ENCODE assay signal across 15 mouse cellular contexts in genomic region chr9:57961863-57962778, GRCm38 (mm10). TPM values are rescaled to one million over a fixed set of nuclear protein-coding genes. Genes with fewer than 3 reads are reported as not detected.
DNase-seq lines count a peak whose midpoint lies in the region; ATAC-seq and TF ChIP-seq lines count a peak whose summit lies in the region.
"Had no signal": no experiment of that assay in that cellular context is flagged by ENCODE, and none has a peak within 500 bp of the region (broad histone marks: within the 10 kb centered on the region; RNA-seq: fewer than 3 reads in every experiment).

No protein-coding gene starts in this region.

- H3K4me2 ChIP-seq in forebrain, embryonic 13.5 days: no peak overlapping the region
- no peak overlapping the region for H3K4me2 ChIP-seq in forebrain, embryonic 11.5 days (ENCODE audit: low read depth, low read length, severe bottlenecking)
- H3K4me2 ChIP-seq in hindbrain, embryonic 13.5 days: no peak overlapping the region
- no peak overlapping the region for H3K4me2 ChIP-seq in hindbrain, embryonic 14.5 days (replicated peaks)
- H3K4me2 ChIP-seq in lung, embryonic 14.5 days: no peak overlapping the region

- no peak for DNase-seq in forebrain, embryonic 11.5 days (ENCODE audit: low spot score)
- DNase-seq in hindbrain, embryonic 14.5 days (ENCODE audit: low spot score): no peak
- peak; percentile 29 for DNase-seq in lung, embryonic 14.5 days
- no peak for DNase-seq in lung, postnatal 14 days
- DNase-seq in lung, postnatal 4 days: peak; percentile 43 to 66
- no peak for DNase-seq in thymus, postnatal 36 days
- DNase-seq: kidney, adult 18-20 months; layer of hippocampus, adult 9-11 months; thymus, postnatal 4 days had no signal

- H3K27ac ChIP-seq in forebrain, embryonic 13.5 days: 0 out of 2 replicates have a peak overlapping the region, but pooled peaks have one; percentile 4
- no peak overlapping the region for H3K27ac ChIP-seq in forebrain, embryonic 11.5 days (ENCODE audit: low read depth, low read length)
- 0 out of 2 replicates have a peak overlapping the region, but pooled peaks have one; percentile 37 for H3K27ac ChIP-seq in hindbrain, embryonic 13.5 days
- H3K27ac ChIP-seq in hindbrain, embryonic 14.5 days: no peak overlapping the region
- H3K27ac ChIP-seq in lung, embryonic 14.5 days (ENCODE audit: low read depth): no peak overlapping the region
- H3K27ac ChIP-seq: macrophage had no signal

- no peak for ATAC-seq in forebrain, embryonic 13.5 days
- ATAC-seq in forebrain, embryonic 11.5 days (replicated peaks; ENCODE audit: low FRiP score): no peak
- no peak for ATAC-seq in hindbrain, embryonic 13.5 days (ENCODE audit: low FRiP score)
- no peak for ATAC-seq in hindbrain, embryonic 14.5 days (ENCODE audit: low FRiP score)
- no peak for ATAC-seq in lung, embryonic 14.5 days (ENCODE audit: insufficient read depth)
- ATAC-seq: Patski had no signal

- peaks cover 46% of the 10 kb centered on the region for H3K36me3 ChIP-seq in forebrain, embryonic 13.5 days (ENCODE audit: poor library complexity, severe bottlenecking)
- no peaks in the 10 kb centered on the region for H3K36me3 ChIP-seq in forebrain, embryonic 11.5 days (ENCODE audit: control insufficient read depth, insufficient read depth, low read length)
- H3K36me3 ChIP-seq in hindbrain, embryonic 13.5 days: peaks cover 52% of the 10 kb centered on the region
- H3K36me3 ChIP-seq in hindbrain, embryonic 14.5 days (replicated peaks; ENCODE audit: control insufficient read depth, insufficient read depth): peaks cover 48% of the 10 kb centered on the region
- H3K36me3 ChIP-seq in lung, embryonic 14.5 days (ENCODE audit: insufficient read depth): no peaks in the 10 kb centered on the region

- H3K9me3 ChIP-seq in forebrain, embryonic 13.5 days (replicated peaks): no peaks in the 10 kb centered on the region
- no peaks in the 10 kb centered on the region for H3K9me3 ChIP-seq in forebrain, embryonic 11.5 days (ENCODE audit: control insufficient read depth, low read length)
- no peaks in the 10 kb centered on the region for H3K9me3 ChIP-seq in hindbrain, embryonic 13.5 days
- no peaks in the 10 kb centered on the region for H3K9me3 ChIP-seq in hindbrain, embryonic 14.5 days (ENCODE audit: control insufficient read depth, low read length)
- H3K9me3 ChIP-seq in lung, embryonic 14.5 days (ENCODE audit: low read depth, low read length): no peaks in the 10 kb centered on the region

- no peak overlapping the region for H3K4me3 ChIP-seq in forebrain, embryonic 13.5 days
- H3K4me3 ChIP-seq in forebrain, embryonic 11.5 days (ENCODE audit: low read depth, low read length): no peak overlapping the region
- no peak overlapping the region for H3K4me3 ChIP-seq in hindbrain, embryonic 13.5 days
- no peak overlapping the region for H3K4me3 ChIP-seq in hindbrain, embryonic 14.5 days (replicated peaks; ENCODE audit: low read length)
- no peak overlapping the region for H3K4me3 ChIP-seq in lung, embryonic 14.5 days (ENCODE audit: low read depth, low read length)

- H3K9ac ChIP-seq in forebrain, embryonic 13.5 days: no peak overlapping the region; the same call in 1 of the 2 replicates
- no peak overlapping the region for H3K9ac ChIP-seq in forebrain, embryonic 11.5 days (ENCODE audit: low read length)
- no peak overlapping the region for H3K9ac ChIP-seq in hindbrain, embryonic 13.5 days
- no peak overlapping the region for H3K9ac ChIP-seq in hindbrain, embryonic 14.5 days
- H3K9ac ChIP-seq in lung, embryonic 14.5 days: no peak overlapping the region

- no peak for TF ChIP-seq CTCF in lung, embryonic 14.5 days (IDR thresholded peaks at IDR 0.05; ENCODE audit: low read depth)

- no peaks in the 10 kb centered on the region for H3K4me1 ChIP-seq in forebrain, embryonic 13.5 days
- H3K4me1 ChIP-seq in forebrain, embryonic 11.5 days (replicated peaks; ENCODE audit: control insufficient read depth, insufficient read depth, low read length): no peaks in the 10 kb centered on the region
- H3K4me1 ChIP-seq in hindbrain, embryonic 13.5 days (replicated peaks): peaks cover 10% of the 10 kb centered on the region
- no peaks in the 10 kb centered on the region for H3K4me1 ChIP-seq in hindbrain, embryonic 14.5 days (replicated peaks; ENCODE audit: control insufficient read depth, insufficient read depth, low read length)
- H3K4me1 ChIP-seq in lung, embryonic 14.5 days (ENCODE audit: insufficient read depth): no peaks in the 10 kb centered on the region

- no peaks in the 10 kb centered on the region for H3K27me3 ChIP-seq in forebrain, embryonic 13.5 days
- H3K27me3 ChIP-seq in forebrain, embryonic 11.5 days (ENCODE audit: control insufficient read depth, insufficient read depth, low read length): no peaks in the 10 kb centered on the region
- no peaks in the 10 kb centered on the region for H3K27me3 ChIP-seq in hindbrain, embryonic 13.5 days
- H3K27me3 ChIP-seq in hindbrain, embryonic 14.5 days (ENCODE audit: control insufficient read depth, insufficient read depth, low read length): no peaks in the 10 kb centered on the region
- no peaks in the 10 kb centered on the region for H3K27me3 ChIP-seq in lung, embryonic 14.5 days (ENCODE audit: insufficient read depth, low read length)
- H3K27me3 ChIP-seq: Patski had no signal

- 78% methylated on average over 17 of the region's 17 CpGs for WGBS in forebrain, embryonic 13.5 days
- WGBS in forebrain, embryonic 11.5 days: 72% methylated on average over 17 of the region's 17 CpGs
- WGBS in hindbrain, embryonic 13.5 days: 65% methylated on average over 17 of the region's 17 CpGs
- 68% methylated on average over 17 of the region's 17 CpGs for WGBS in hindbrain, embryonic 14.5 days
- 43% methylated on average over 17 of the region's 17 CpGs for WGBS in lung, embryonic 14.5 days

RNA-seq across cellular contexts. Expression of gene Sema7a, which starts 22.2 kb away (rescaled TPM):
- 1.1 and 2.2 TPM in 2 replicates for polyA plus RNA-seq in forebrain, embryonic 13.5 days (2015; fragmentation: Nextera tagmentation; extraction: Ambion mirVana)
- 0.52 and 1.3 TPM in 2 replicates for polyA plus RNA-seq in forebrain, embryonic 11.5 days (2014; fragmentation: Nextera tagmentation; extraction: Ambion mirVana)
- 2.9 and 4.2 TPM in 2 replicates for polyA plus RNA-seq in hindbrain, embryonic 13.5 days (2015; fragmentation: Nextera tagmentation; extraction: Ambion mirVana)
- polyA plus RNA-seq in hindbrain, embryonic 14.5 days (2014; fragmentation: Nextera tagmentation; extraction: Ambion mirVana): 6.3 and 7.3 TPM in 2 replicates
- polyA plus RNA-seq in lung, embryonic 14.5 days (2014; fragmentation: Nextera tagmentation; extraction: Ambion mirVana): 1.0 TPM in 2 replicates

RNA-seq across cellular contexts. Expression of gene Cyp11a1, which starts 44.1 kb away (rescaled TPM):
- polyA plus RNA-seq in forebrain, embryonic 13.5 days (2015; fragmentation: Nextera tagmentation; extraction: Ambion mirVana): 0.23 and 0.65 TPM in 2 replicates
- polyA plus RNA-seq in forebrain, embryonic 11.5 days (2014; fragmentation: Nextera tagmentation; extraction: Ambion mirVana): not detected in 2 replicates
- polyA plus RNA-seq in hindbrain, embryonic 13.5 days (2015; fragmentation: Nextera tagmentation; extraction: Ambion mirVana): 0.31 and 0.57 TPM in 2 replicates
- polyA plus RNA-seq in hindbrain, embryonic 14.5 days (2014; fragmentation: Nextera tagmentation; extraction: Ambion mirVana): 0.39 and 1.5 TPM in 2 replicates
- polyA plus RNA-seq in lung, embryonic 14.5 days (2014; fragmentation: Nextera tagmentation; extraction: Ambion mirVana): 0.13 and 0.69 TPM in 2 replicates
- polyA plus RNA-seq: hindbrain, embryonic 11.5 days; liver, adult 2 months; macrophage had no signal

RNA-seq across cellular contexts. Expression of gene Ubl7, which starts 51.3 kb away (rescaled TPM):
- 164 and 165 TPM in 2 replicates for polyA plus RNA-seq in forebrain, embryonic 13.5 days (2015; fragmentation: Nextera tagmentation; extraction: Ambion mirVana)
- polyA plus RNA-seq in forebrain, embryonic 11.5 days (2014; fragmentation: Nextera tagmentation; extraction: Ambion mirVana): 114 and 126 TPM in 2 replicates
- polyA plus RNA-seq in hindbrain, embryonic 13.5 days (2015; fragmentation: Nextera tagmentation; extraction: Ambion mirVana): 165 and 173 TPM in 2 replicates
- polyA plus RNA-seq in hindbrain, embryonic 14.5 days (2014; fragmentation: Nextera tagmentation; extraction: Ambion mirVana): 151 and 160 TPM in 2 replicates
- 101 and 107 TPM in 2 replicates for polyA plus RNA-seq in lung, embryonic 14.5 days (2014; fragmentation: Nextera tagmentation; extraction: Ambion mirVana)

Comparison
In these comparisons a context has a peak if more than half of its experiments do, and no peak if none do; other contexts are left out.
1. H3K27ac ChIP-seq: peak in forebrain, embryonic 13.5 days (single experiment) and hindbrain, embryonic 13.5 days (single experiment); none in forebrain, embryonic 11.5 days (single experiment), hindbrain, embryonic 14.5 days (single experiment) and lung, embryonic 14.5 days (single experiment).
2. DNase-seq: peak in lung, embryonic 14.5 days (single experiment) and lung, postnatal 4 days (2 of 2); none in forebrain, embryonic 11.5 days (single experiment), hindbrain, embryonic 14.5 days (single experiment), lung, postnatal 14 days (single experiment) and thymus, postnatal 36 days (0 of 2).